Mouse (Mus musculus) olfactory bulb, adult 2 months (tissue): ENCODE results near the gene Prdx5.

Experiments
- CTCF ChIP-seq: fragments of 200-500 bp; IDR thresholded peaks from 2 replicates; pipeline ENCODE4 v1.5.1; 2012; ENCODE audit warnings: low read depth, mild to moderate bottlenecking, low read length, moderate library complexity; ENCODE audit not compliant: insufficient read depth
- POLR2A ChIP-seq: fragments of 200-500 bp; IDR thresholded peaks from 2 replicates; pipeline ENCODE4 v1.6.1; 2012; ENCODE audit warnings: mild to moderate bottlenecking, low read depth, low read length, moderate library complexity; ENCODE audit not compliant: insufficient read depth

GRCm38 (mm10) chr19:6911101-6912074 lies 1.5 kb upstream of the Prdx5 start:
- TF ChIP-seq CTCF (no peak), POLR2A (no peak)
